Mouse (Mus musculus) midbrain, embryonic 13.5 days (tissue): ENCODE measurements at regions not wholly inside any gene's neighbourhood (a gene's known extent, or its start where the extent isn't known, plus 50 kb on each side); places are given as distances from the start of the nearest gene placed in this dataset.

Experiments
- ATAC-seq: fragments of 200-750 bp; cut with Nextera tagmentation; 2 replicates; pipeline ENCODE4 v1.8.0; 2017; ENCODE audit warnings: mild to moderate bottlenecking, moderate TSS enrichment, moderate library complexity
- H3K27ac ChIP-seq: fragments of 300-500 bp; sonication (generic); 2 replicates; pipeline ENCODE4 v1.5.1; 2015; ENCODE audit warnings: inconsistent platforms, mild to moderate bottlenecking, moderate library complexity
- H3K27me3 ChIP-seq: fragments of 300-500 bp; sonication (generic); 2 replicates; pipeline ENCODE4 v1.6.1; 2015; ENCODE audit warnings: mild to moderate bottlenecking, inconsistent platforms
- H3K36me3 ChIP-seq: fragments of 300-500 bp; sonication (generic); 2 replicates; pipeline ENCODE4 v1.6.1; 2015; ENCODE audit warnings: mild to moderate bottlenecking, inconsistent platforms
- H3K4me1 ChIP-seq: fragments of 300-500 bp; sonication (generic); replicated peaks from 2 replicates; pipeline ENCODE4 v1.6.1; 2015; ENCODE audit warnings: inconsistent platforms
- H3K4me2 ChIP-seq: fragments of 300-500 bp; sonication (generic); replicated peaks from 2 replicates; pipeline ENCODE4 v1.6.1; 2015; ENCODE audit warnings: moderate library complexity, mild to moderate bottlenecking, inconsistent platforms
- H3K4me3 ChIP-seq: fragments of 300-500 bp; sonication (generic); replicated peaks from 2 replicates; pipeline ENCODE4 v1.5.1; 2015; ENCODE audit warnings: mild to moderate bottlenecking, inconsistent platforms
- H3K9ac ChIP-seq: fragments of 300-500 bp; sonication (generic); replicated peaks from 2 replicates; pipeline ENCODE4 v1.6.1; 2015; ENCODE audit warnings: mild to moderate bottlenecking, inconsistent platforms
- H3K9me3 ChIP-seq: fragments of 300-500 bp; sonication (generic); 2 replicates; pipeline ENCODE4 v1.6.1; 2016; ENCODE audit warnings: mild to moderate bottlenecking, inconsistent platforms
- WGBS: fragments of 180-500 bp; shearing (Covaris S2); methylation state at CpG from one replicate; pipeline ENCODE4 v1.1.7; 2015; 5-methylcytosine and 5-hydroxymethylcytosine counted together

DNA sequence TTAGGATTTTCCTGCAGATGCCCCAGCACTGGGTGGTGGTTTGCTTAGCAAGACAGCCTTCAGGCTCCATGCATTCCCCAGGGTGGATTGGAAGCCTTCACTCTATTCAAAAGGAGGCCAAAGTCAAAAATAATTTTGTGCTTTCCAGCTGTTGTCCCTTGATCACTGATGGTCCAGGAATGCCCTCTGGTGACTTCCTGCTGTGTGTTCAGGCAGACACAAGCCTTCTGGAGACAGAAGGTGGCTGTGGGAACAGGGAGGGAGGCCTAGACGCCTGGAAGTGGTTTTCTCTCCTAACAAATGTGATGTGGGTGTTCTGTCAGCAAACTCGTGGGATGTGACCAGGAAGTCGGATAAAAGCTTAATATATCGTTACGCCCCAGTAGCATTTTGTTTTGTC is 81.3 kb downstream of the Atp6ap1l start:
- ATAC-seq: no peak
- H3K4me1 ChIP-seq: 0 out of 2 replicates have a peak, but pooled peaks cover 5% of the 10 kb centered on the region

DNA sequence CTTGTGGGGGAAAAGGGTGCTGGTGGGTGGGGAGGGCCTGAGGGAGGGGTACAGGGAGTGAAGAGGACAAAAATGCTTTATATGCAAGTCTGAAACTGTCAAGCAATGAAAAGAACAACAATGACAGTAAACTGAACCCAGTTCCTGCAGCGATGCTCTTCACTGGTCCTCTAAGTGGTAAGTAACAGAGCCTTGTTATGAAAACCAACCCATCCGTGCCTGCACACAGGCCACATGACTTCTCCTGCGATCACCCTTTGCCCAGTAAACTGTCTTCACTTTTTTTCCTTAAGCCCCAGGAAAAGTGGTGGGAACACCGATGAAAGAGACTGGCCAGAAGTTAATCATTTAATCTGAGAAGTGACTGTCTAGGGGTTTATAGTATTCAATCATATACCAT is 83.3 kb downstream of the Atp6ap1l start:
- no peak overlapping the region for H3K27ac ChIP-seq
- WGBS: 83% methylated on average over 4 of the region's 4 CpGs
- H3K36me3 ChIP-seq: no peaks in the 10 kb centered on the region
- no peak overlapping the region for H3K4me2 ChIP-seq
- no peak overlapping the region for H3K9ac ChIP-seq
- 0 out of 2 replicates have a peak, but pooled peaks cover 5% of the 10 kb centered on the region for H3K4me1 ChIP-seq
- H3K9me3 ChIP-seq: no peaks in the 10 kb centered on the region
- ATAC-seq: no peak
- no peak overlapping the region for H3K4me3 ChIP-seq
- no peaks in the 10 kb centered on the region for H3K27me3 ChIP-seq

More for the DNA sequence above, 81.3 kb downstream of the Atp6ap1l start:
- H3K36me3 ChIP-seq: no peaks in the 10 kb centered on the region
- no peak overlapping the region for H3K27ac ChIP-seq
- H3K9ac ChIP-seq: no peak overlapping the region
- H3K27me3 ChIP-seq: no peaks in the 10 kb centered on the region
- H3K9me3 ChIP-seq: no peaks in the 10 kb centered on the region
- no peak overlapping the region for H3K4me3 ChIP-seq
- WGBS: 85% methylated on average over 5 of the region's 5 CpGs
- H3K4me2 ChIP-seq: no peak overlapping the region

DNA sequence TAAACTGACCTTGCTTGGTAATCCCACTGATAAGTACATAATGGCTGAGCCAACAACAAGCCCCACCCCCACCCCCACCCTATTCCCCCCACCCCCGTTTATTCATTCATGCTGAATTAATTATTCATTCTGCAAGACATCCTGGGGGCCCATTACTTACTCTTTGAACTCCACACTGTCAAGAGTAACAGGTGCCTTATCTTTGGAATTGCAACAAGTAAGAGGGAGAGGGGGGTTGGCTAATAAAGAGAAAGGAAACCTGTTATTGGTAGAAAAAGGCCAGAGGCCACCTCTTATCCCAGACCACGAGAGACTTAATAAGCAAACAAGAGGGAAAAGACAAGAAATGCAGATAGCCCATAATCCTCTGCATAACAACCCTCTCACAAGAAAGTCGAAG is 84.7 kb downstream of the Atp6ap1l start:
- H3K9me3 ChIP-seq: no peaks in the 10 kb centered on the region
- no peak overlapping the region for H3K4me3 ChIP-seq
- H3K4me1 ChIP-seq: 0 out of 2 replicates have a peak, but pooled peaks cover 5% of the 10 kb centered on the region
- H3K27ac ChIP-seq: no peak overlapping the region
- no peak for ATAC-seq
- H3K27me3 ChIP-seq: no peaks in the 10 kb centered on the region
- no peaks in the 10 kb centered on the region for H3K36me3 ChIP-seq
- H3K4me2 ChIP-seq: no peak overlapping the region
- 22% methylated on average over 3 of the region's 3 CpGs for WGBS
- no peak overlapping the region for H3K9ac ChIP-seq

DNA sequence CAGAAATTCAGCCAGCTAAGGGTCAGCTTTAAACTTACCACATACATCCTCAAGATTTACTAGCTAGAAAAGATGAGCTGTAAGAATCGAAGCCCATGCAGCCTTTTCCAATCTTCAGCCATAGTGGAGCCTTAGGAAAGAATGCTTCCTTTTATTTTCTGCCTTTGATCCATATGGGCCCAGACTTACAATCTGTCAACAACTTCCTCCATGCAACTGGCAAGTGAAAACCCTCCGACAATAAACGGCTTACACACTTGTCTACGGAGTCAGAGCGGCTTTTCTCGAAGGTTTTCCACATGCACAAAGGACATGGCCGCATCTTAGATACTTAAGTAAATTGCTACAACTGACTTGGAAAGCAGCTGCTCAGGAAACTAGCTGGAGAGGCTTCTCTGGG is 85.2 kb downstream of the Atp6ap1l start:
- no peaks in the 10 kb centered on the region for H3K27me3 ChIP-seq
- H3K4me1 ChIP-seq: 0 out of 2 replicates have a peak, but pooled peaks cover 5% of the 10 kb centered on the region
- no peak overlapping the region for H3K27ac ChIP-seq
- H3K36me3 ChIP-seq: no peaks in the 10 kb centered on the region
- ATAC-seq: no peak
- 50% methylated on average over 7 of the region's 7 CpGs for WGBS
- H3K4me2 ChIP-seq: no peak overlapping the region
- H3K4me3 ChIP-seq: no peak overlapping the region
- H3K9me3 ChIP-seq: no peaks in the 10 kb centered on the region
- H3K9ac ChIP-seq: no peak overlapping the region

DNA sequence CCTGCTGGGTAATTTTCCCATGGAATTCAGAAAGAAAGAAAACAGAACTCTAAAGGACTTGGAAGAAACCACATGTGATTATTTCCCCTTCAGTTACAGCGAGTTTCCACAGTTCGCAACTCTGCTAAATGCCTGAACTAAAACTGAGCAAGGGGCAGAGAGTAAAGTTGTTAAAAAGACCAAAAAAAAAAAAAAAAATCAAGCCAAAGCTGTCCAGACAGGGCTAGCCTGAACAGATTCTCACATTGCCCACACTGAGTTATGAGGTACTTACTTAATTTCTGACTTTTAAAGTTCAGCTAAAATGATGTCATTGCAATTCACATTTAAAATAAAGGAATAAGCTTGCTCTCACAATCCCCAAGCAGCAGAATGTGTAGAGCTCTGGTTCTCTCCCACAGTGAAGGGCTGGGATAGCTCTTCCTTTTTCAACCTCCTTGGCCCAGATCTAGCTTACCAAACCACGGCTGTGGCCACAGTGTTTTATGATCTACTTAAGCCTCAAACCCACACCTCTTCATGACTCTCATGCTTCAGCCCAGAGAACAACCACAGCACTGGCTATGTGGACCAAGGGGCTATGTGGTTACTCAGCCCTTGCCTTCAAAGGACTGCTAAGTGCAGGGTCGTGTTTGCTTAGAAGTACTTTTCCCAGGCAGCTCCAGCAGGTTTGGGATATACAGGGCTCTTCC is 90.8 kb downstream of the Atp6ap1l start:
- Histone ChIP-seq H3K27me3 (no peaks in the 10 kb centered on the region), H3K27ac (no peak overlapping the region), H3K4me2 (no peak overlapping the region), H3K4me1 (no peaks in the 10 kb centered on the region), H3K36me3 (no peaks in the 10 kb centered on the region), H3K9me3 (no peaks in the 10 kb centered on the region), H3K4me3 (no peak overlapping the region), H3K9ac (no peak overlapping the region)
- WGBS: 81% methylated on average over 4 of the region's 4 CpGs
- ATAC-seq: no peak

DNA sequence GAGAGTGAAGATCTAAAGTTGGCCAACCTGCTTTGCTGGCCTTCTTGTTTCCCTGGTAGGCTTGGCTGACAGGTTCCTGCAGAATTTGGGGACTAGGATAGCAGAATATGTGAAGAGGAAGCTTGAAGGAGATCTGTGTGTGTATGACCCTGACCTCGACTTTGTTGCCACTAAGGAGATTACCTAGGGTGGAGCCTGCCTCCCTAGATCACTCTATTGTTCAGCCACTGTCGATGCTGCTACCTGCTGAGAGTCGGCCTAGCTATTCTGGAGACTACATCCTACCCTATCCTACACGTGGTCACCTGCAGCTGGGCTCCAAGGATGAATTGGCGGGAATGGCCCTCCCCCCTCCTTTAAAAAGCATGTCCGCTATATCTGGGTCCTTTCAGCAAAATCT is 95.1 kb downstream of the Atp6ap1l start:
- H3K9me3 ChIP-seq: no peaks in the 10 kb centered on the region
- no peak overlapping the region for H3K4me3 ChIP-seq
- no peak overlapping the region for H3K27ac ChIP-seq
- 67% methylated on average over 6 of the region's 6 CpGs for WGBS
- ATAC-seq: no peak
- no peaks in the 10 kb centered on the region for H3K4me1 ChIP-seq
- H3K9ac ChIP-seq: no peak overlapping the region
- H3K4me2 ChIP-seq: no peak overlapping the region
- H3K27me3 ChIP-seq: no peaks in the 10 kb centered on the region
- H3K36me3 ChIP-seq: no peaks in the 10 kb centered on the region

DNA sequence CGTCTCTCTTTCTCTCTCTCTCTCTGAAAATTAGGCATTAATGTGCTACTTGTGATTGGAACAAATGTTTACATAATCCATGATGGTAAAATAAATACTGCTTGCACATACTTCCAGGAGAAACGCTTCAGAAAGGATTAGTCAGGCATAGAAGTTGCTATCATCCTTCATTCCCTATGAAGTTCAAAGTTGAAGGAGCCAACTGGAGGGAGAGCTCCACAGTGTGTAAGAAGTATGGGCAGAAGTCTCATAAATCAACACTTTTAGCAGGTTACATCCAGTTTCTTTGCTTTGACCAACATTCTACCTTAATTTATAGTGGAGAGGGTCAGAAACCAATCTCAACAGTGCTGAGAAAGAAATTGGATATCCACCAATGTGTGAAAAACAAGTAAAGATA is 105.5 kb downstream of the Atp6ap1l start:
- no peak for ATAC-seq
- H3K27ac ChIP-seq: no peak overlapping the region
- no peaks in the 10 kb centered on the region for H3K9me3 ChIP-seq
- no peak overlapping the region for H3K4me2 ChIP-seq
- no peaks in the 10 kb centered on the region for H3K4me1 ChIP-seq
- H3K27me3 ChIP-seq: no peaks in the 10 kb centered on the region
- no peak overlapping the region for H3K4me3 ChIP-seq
- no peaks in the 10 kb centered on the region for H3K36me3 ChIP-seq
- 77% methylated on average over 2 of the region's 2 CpGs for WGBS
- no peak overlapping the region for H3K9ac ChIP-seq

DNA sequence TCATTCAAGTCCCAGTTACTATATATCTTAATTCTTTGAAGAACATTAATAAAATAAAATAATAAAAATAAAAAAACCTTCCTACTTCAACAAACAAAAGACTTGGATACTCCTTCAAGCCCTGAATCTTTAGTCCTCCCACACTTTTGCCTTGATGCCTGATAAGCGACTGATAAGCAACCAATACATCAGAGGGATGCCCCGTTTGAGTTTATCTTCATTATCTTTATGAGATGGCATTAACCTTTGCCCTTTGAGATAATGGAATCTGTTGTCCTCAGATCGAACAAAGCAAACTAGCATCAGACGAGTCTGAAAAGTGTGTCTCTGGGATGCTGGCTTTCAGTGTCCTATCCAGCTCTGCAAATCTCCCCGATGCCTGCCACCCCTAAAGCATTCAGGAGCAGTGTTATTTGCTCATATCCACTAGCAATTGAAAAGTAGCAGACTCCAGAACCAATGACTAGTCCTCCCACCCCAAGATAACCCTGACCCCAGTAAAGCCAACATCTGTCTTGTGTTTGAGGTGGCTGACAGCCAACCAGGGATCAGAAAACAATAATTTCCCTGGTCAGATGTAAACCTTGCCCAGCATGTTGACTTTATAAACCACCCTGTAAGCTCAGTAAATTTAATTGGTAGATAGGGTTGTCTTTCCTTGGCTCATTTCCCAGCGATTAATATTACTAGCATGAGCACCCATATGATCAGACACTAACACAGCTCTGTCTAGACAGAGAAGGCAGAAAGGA is 106.2 kb downstream of the Atp6ap1l start:
- 27% methylated on average over 6 of the region's 6 CpGs for WGBS
- Histone ChIP-seq H3K36me3 (no peaks in the 10 kb centered on the region), H3K4me1 (no peaks in the 10 kb centered on the region), H3K4me2 (no peak overlapping the region), H3K4me3 (no peak overlapping the region), H3K9ac (no peak overlapping the region), H3K27ac (no peak overlapping the region), H3K27me3 (no peaks in the 10 kb centered on the region), H3K9me3 (no peaks in the 10 kb centered on the region)
- no peak; the same call in 1 of the 2 replicates for ATAC-seq

DNA sequence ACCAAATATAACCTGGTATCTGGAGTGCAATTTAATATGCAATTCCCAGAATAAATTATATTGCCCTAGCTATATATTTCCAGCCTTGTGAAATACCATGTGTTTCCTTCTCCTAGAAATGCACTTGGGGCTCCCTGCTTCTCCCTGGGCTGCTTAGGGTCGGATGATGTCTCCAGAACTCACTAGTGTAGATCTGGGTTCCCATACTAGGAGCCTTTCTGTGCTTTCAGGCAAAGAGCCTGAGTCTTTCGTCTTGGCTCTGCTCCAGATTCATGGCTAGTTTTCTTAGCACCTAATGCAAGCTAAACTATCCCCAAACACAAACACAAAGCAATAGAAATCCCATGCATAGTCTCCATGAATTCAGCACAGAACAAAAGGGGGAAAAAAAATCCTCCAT is 106.8 kb downstream of the Atp6ap1l start:
- Histone ChIP-seq H3K27ac (no peak overlapping the region), H3K9ac (no peak overlapping the region), H3K4me2 (no peak overlapping the region), H3K27me3 (no peaks in the 10 kb centered on the region), H3K9me3 (no peaks in the 10 kb centered on the region), H3K4me3 (no peak overlapping the region), H3K36me3 (no peaks in the 10 kb centered on the region), H3K4me1 (no peaks in the 10 kb centered on the region)
- ATAC-seq: no peak
- WGBS: 52% methylated on average over 2 of the region's 2 CpGs

DNA sequence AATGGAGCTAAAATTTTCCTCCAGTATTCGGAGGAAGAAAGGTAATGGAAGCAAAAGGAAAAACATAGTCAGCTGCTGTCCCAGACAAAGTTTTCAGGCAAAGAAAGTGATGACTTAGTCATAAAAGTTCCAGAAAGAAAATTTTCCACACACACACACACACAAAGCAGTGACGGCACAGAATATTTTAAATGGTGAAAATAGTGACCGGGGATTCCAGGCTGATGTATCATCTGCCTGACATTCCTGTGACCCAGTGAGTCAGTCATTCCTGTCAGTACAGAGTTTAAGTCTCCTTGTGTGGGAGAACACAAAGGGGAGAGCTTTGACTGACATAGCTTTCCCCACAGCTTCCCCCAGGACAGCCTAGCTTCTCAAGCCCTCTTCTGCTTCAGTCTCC is 107.9 kb downstream of the Atp6ap1l start:
- H3K27ac ChIP-seq: no peak overlapping the region
- H3K9ac ChIP-seq: no peak overlapping the region
- H3K36me3 ChIP-seq: no peaks in the 10 kb centered on the region
- 83% methylated on average over 3 of the region's 3 CpGs for WGBS
- H3K27me3 ChIP-seq: no peaks in the 10 kb centered on the region
- H3K4me2 ChIP-seq: no peak overlapping the region
- no peak overlapping the region for H3K4me3 ChIP-seq
- ATAC-seq: no peak
- H3K9me3 ChIP-seq: no peaks in the 10 kb centered on the region
- H3K4me1 ChIP-seq: no peaks in the 10 kb centered on the region

DNA sequence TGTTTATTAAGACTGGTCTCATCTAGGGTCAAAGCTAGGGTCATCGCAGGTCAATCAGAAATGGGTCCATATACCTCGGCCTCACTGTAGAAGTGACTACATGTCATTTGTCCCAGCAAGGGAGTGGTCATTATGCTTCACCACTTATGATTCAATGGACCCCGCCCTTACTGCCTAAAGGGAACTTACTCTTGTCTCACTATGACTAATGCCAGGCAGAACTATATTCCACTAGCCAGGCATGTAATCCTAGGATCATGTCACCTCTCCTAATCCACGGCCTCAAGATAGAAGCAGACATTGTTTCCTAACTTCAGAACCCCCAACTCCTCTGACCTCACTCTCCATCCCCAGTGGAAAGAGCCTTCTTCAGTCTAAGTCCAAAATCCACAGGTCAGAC is 108.3 kb downstream of the Atp6ap1l start:
- no peaks in the 10 kb centered on the region for H3K9me3 ChIP-seq
- ATAC-seq: no peak
- H3K4me2 ChIP-seq: no peak overlapping the region
- H3K27me3 ChIP-seq: no peaks in the 10 kb centered on the region
- H3K27ac ChIP-seq: no peak overlapping the region
- H3K36me3 ChIP-seq: no peaks in the 10 kb centered on the region
- no peaks in the 10 kb centered on the region for H3K4me1 ChIP-seq
- no peak overlapping the region for H3K4me3 ChIP-seq
- WGBS: 93% methylated on average over 4 of the region's 4 CpGs
- H3K9ac ChIP-seq: no peak overlapping the region

DNA sequence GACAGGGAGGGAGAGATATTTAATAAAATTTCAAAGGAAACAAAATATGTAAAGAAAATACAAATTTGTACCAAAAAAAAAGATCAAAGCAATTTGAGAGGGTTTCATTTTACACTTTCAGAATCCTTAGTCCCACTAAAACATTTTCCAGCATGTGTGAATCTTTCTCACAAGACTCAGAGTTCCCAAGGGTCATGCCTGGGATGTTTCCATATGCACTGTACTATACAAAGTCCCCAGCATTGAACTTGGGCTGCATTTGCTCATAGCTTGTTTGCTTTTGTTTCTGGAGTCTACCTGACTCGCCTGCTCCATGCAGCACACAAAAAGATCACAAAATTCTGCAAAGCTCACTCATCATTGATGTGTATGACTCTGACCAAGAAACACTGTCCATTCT is 122.7 kb downstream of the Atp6ap1l start:
- Histone ChIP-seq H3K9ac (no peak overlapping the region), H3K4me2 (no peak overlapping the region), H3K36me3 (no peaks in the 10 kb centered on the region), H3K27me3 (no peaks in the 10 kb centered on the region), H3K4me3 (no peak overlapping the region), H3K27ac (no peak overlapping the region), H3K9me3 (no peaks in the 10 kb centered on the region), H3K4me1 (no peaks in the 10 kb centered on the region)
- no peak for ATAC-seq
- WGBS: 82% methylated on average over 1 of the region's 1 CpGs
